Mouse (Mus musculus): ENCODE results near the gene Vmn1r213.
A peak's percentile ranks its signal among the peaks of the same experiment; 100 is the strongest.

The Vmn1r213 gene

GRCm38 (mm10) chr13:23007356-23007755 lies at the start of gene Vmn1r213:
TSS of gene Vmn1r213 (plus strand) at chr13:23007656.
- DNase-seq: no peak

- peak; percentile 23 for DNase-seq
These were observed 17.1 kb upstream of the Vmn1r213 start for GRCm38 (mm10) chr13:22990214-22990891.

GRCm38 (mm10) chr13:22992178-22992700 lies 15.2 kb upstream of the Vmn1r213 start:
- no peak for DNase-seq

GRCm38 (mm10) chr13:22992721-22993120 lies 14.7 kb upstream of the Vmn1r213 start:
- DNase-seq: no peak

- DNase-seq: no peak
These were observed 10.7 kb downstream of the Vmn1r213 start for GRCm38 (mm10) chr13:23018158-23018557.

GRCm38 (mm10) chr13:23024812-23025211 lies 17.4 kb downstream of the Vmn1r213 start:
- no peak for DNase-seq

GRCm38 (mm10) chr13:23030118-23030517 lies 22.7 kb downstream of the Vmn1r213 start, which contains the start of gene Vmn1r214:
TSS of gene Vmn1r214 (plus strand) at chr13:23030418.
- DNase-seq: no peak

GRCm38 (mm10) chr13:23057778-23058177 lies 50.3 kb downstream of the Vmn1r213 start:
- DNase-seq: no peak
